Mouse (Mus musculus) urinary bladder, postnatal 25 days (tissue): Measurements from ENCODE around the gene Tpo.

ENCODE experiments used
- DNase-seq: peaks from one replicate; pipeline ENCODE4 v3.0.0; 2022; ENCODE audit warnings: low spot score

Gene Tpo

GRCm38 (mm10) chr12:30017131-30017530 is 115.3 kb downstream of the Tpo start:
- no peak for DNase-seq

- no peak for DNase-seq
Observed at GRCm38 (mm10) chr12:30015501-30015900, 116.9 kb downstream of the Tpo start.

- DNase-seq: no peak
Observed at GRCm38 (mm10) chr12:30008741-30009140, 123.7 kb downstream of the Tpo start.

- DNase-seq: no peak
Observed at GRCm38 (mm10) chr12:30006586-30006985, 125.8 kb downstream of the Tpo start.
